Mouse (Mus musculus): ENCODE data around the gene Hmx2.

DNA sequence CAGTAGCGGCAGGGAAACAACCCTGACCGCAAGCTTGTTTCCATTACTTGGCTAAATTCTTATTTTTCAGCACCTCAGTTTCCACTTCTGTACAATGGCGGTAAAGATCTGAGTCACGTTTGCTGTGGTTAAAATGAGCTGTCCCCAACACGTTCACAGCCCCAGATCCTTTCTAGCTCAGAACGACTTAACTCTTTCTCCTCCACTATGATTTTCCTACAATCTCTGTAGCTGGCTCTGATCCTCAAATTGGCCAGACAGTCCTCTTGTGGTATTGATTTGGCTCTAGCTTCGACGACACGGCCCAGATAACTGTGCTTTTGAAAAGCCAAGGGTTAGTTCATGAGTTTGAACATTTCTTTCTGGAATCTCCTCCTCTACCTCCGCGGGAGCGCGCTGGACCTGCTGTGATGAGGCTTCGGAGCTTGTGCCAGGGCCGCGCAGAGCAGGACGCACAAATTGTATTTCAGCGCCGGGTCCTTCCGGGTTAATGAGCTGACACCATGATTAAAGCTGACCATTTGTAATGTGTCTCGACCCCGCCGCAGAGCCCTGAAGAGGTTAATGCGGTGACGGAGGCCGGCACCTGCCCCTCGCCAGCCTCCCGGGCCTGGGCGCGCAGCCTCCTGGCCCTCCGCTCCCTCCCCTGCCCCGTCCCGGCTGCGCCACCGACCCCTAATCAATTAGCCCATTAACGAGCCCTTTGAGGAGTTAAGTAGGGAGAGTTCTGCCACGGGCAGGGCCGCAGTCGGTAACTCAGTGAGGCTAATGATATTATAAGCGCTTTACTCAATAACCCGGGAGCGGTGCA, 3.6 kb downstream of the Hmx2 start:
- TF ChIP-seq CTCF (IDR thresholded peaks at IDR 0.05; ENCODE audit: low read depth) (no peak), EP300 (IDR thresholded peaks at IDR 0.05; ENCODE audit: low read depth) (no peak)
